Mouse (Mus musculus): Measurements from ENCODE around the gene Tubgcp3.

DNA sequence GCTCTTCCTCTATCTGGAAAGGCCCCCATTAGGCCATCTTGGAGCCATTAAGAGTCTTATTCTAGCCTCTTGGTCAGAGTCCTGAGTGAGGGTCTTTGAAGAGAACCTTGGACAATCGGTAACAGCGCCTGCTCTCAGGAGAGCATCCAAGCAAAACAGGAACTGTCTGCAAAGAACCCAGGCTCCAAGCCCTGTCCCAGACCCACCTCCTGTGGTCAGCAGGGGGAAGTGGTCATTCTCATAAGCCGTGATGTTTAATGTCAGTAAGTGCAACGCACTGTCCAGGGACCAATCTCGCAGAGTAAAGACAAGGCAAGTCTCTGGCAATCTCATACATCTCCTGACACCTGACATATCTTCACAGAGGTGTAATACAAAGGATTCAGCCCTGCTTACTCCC, 96.0 kb downstream of the Tubgcp3 start:
- TF ChIP-seq POLR2A (IDR thresholded peaks at IDR 0.05; ENCODE audit: extremely low read depth, insufficient read depth, low read length): no peak
- TF ChIP-seq CTCF (IDR thresholded peaks at IDR 0.05; ENCODE audit: low read depth, low read length): no peak
